Mouse (Mus musculus): ENCODE data around the gene Il31ra.
"Not testable (repeated sequence)": the region's sequence is repeated elsewhere in the genome, so short reads cannot be mapped to it uniquely, and the experiment has no call there.

Il31ra gene

GRCm38 (mm10) chr13:112594260-112594659, at the start of gene Il31ra:
Il31ra (minus strand) TSS chr13:112594360.
- not testable (repeated sequence) for DNase-seq (ENCODE audit: low spot score)

DNA sequence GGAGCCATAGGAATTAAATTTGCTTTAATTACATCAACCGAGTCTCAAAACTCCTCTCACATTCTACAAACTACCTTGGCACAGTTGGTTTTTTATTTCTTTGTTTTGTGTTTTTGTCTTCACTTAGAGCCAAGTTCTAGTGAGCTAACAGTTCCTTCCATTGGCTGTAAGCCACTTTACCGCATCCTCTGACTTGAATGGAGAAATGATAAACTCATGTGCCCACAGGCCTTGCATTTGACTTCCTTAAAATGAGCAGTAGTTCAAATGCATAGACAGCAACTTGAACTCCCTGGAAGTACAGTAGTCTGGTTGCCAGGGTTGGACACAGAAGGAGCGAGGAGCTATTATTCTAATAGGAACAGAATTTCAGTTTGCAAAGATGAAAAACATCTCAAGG, 48.7 kb upstream of the Il31ra start:
- no peak for DNase-seq (ENCODE audit: low spot score)

GRCm38 (mm10) chr13:112639111-112639510, 45.0 kb upstream of the Il31ra start:
- DNase-seq (ENCODE audit: low spot score), result no peak

DNA sequence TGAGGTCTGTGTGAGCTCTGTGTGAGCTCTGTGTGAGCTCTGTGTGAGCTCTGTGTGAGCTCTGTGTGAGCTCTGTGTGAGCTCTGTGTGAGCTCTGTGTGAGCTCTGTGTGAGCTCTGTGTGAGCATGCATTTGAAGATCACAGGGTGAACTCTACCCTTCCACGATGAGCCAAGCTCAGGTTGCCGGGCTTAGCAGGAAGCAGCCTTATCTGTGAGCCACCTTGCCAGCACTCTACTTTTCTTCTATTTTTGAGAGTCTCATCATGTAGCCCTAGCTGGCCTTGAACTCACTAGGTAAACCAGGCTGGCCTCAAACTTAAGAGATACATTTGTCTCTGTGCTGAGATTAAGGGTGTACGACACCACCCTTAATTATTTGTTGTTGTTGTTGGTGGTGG, 42.3 kb upstream of the Il31ra start:
- no peak for DNase-seq (ENCODE audit: low spot score)

DNA sequence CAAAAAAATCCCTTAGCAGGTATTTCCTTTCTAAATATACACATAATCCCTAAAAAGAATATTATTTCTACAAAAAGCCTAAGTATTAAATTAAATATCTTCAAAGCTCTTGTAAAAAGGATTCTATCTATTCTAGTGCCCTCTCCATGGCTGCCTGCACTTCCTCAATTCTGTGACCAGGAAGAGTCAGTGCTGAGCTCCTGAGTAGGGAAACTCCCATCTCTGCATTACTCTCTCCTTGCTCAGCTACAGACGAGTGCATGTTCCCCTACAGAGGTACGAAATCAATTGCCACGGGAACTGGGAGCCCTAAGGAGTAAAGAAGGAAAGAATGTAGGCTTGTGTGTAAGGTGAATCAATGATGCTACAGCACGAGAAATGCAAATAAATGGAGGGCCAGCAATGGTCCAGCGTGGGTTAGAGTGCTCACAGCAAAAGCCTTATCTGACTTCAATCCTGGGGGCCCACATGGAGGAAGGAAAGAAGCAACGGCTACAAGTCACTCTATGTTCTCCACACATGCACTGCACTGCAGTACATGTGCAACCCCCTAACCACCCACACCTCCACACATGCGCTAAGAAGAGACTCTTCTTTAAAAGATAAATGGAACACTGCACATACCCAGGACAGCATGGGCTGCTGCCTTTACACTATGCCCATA, 41.1 kb upstream of the Il31ra start:
- no peak for DNase-seq (ENCODE audit: low spot score)

DNA sequence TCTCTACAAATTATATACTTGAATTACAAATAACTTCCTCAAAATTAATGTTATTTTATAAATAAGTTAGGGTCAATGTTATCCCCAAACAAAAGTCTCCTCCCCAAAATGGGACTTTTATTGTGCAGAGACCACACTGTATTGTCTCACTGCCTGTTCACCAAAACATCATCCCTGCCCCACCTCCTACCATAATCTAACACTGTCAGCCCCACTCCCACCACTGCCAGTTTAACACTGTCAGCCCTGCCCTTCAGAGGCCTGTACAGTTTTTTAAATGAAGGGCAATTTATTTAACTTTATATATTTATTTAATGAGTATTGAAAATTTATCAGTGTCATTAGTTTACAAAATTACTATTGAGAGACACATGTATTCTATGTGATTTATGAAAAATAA, 31.4 kb upstream of the Il31ra start:
- no peak for DNase-seq (ENCODE audit: low spot score)

- no peak for DNase-seq (ENCODE audit: low spot score)
Observed at GRCm38 (mm10) chr13:112624622-112625021, 30.5 kb upstream of the Il31ra start.

- DNase-seq (ENCODE audit: low spot score), result no peak
Observed at GRCm38 (mm10) chr13:112623656-112624055, 29.5 kb upstream of the Il31ra start.

GRCm38 (mm10) chr13:112621592-112621991, 27.4 kb upstream of the Il31ra start:
- peak; percentile 4 for DNase-seq (ENCODE audit: low spot score)

GRCm38 (mm10) chr13:112608606-112609005, 14.4 kb upstream of the Il31ra start:
- DNase-seq (ENCODE audit: low spot score), result no peak

DNA sequence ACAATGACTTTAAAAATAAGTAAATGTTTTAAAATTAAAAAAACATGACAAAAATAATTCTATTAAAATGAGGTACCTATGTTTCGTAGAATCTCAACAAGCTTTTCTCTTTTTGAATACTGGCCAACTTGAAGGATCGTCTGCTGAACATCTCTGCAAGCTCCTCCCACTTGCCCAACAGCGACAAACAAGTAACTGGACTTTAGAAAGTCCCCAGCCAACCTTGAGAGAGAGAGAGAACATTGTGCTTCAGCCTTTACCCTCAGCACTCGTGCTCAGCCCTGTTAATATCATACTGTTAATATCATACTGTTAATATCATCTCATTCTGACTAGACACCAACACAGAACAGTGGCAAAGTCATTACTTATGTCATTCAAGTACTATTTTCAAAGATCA, 10.3 kb upstream of the Il31ra start:
- DNase-seq (ENCODE audit: low spot score), result no peak

GRCm38 (mm10) chr13:112603839-112604238, 9.7 kb upstream of the Il31ra start:
- DNase-seq (ENCODE audit: low spot score), result no peak

DNA sequence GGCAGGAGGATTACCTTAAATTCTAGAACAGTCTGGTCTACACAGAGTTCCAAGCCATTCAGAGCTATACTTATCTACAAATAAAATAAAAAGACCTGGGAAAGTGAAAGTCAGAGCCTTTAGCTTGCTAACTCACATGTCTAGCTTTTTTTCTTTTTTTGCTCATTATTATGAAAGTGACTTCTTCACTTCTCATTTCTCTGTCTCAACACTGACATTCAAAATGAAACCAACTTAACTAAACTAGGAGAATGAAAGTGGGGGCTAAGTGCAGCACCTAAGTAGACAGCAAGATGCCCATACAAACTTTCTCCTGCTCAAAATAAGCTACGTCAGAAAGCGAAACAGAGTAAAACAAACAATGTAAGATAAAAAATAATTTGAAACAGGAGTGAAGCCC, 8.4 kb upstream of the Il31ra start:
- DNase-seq (ENCODE audit: low spot score), result no peak

DNA sequence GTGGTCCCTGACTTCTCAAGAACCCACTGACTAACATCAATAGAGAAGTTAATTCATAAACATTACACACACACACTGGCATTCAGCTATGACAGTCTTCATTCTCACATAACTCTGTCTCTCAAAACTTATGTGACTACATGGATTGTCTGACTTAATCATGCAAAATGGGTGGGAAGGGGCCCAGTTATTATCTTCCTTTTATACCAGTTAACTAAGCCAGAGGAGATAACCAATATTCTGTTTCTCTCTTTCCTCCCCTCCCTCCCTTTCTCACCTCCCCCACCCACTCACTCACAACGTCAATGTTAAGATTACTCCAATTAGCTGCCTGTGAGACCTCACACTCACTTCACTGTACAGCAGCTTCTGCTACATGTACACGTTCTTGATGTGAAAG, 3.9 kb downstream of the Il31ra start:
- DNase-seq (ENCODE audit: low spot score), result no peak

DNA sequence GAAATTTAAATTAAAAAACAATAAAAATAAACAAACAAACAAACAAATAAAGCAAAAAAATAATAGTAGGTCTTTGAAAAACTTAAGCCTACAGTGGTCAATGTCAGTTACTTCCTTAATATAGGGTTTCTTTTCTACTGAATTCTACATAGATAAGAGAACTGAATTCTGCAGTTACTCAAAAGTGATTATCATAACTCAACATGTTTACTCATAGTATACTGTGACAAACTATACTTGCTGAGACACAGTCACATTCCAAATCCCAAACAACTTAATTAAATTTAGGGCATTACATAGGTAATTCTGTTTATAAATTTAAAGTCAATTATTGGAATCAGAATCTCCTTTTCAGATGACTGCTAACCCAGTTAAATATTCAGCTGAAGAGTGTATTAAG, 4.5 kb downstream of the Il31ra start:
- no peak for DNase-seq (ENCODE audit: low spot score)

DNA sequence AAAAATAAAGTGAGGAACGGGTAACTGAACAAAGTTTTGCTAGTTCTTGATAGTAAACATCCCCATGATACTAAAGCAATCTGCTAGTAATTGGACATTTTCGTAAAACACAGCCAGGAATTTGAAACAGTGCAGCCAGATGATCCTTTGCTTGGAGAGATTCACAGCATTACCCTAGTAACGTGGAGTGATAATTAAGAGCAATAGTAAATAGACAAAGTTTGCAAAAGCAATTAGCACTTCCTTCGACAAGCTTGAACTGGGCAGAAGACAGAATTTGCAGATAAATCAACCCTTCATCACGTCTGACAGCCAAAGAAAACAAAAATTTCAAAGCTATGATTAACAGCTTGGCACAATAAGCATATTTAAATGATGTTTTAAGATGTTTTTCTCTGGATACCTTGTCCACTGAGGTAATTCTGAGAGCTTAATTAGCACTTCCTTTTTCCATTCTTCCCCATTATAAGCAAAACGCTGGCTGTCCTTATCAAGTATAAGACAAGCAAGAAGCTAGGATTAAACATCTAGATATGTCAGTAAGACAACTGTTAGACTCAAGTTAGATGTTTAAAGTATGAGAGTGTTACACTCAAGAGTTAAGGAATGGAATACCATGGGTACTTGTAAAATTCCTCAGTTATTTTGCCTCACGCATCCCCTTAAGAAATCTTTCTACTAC, 9.5 kb downstream of the Il31ra start:
- DNase-seq (ENCODE audit: low spot score), result no peak

GRCm38 (mm10) chr13:112582291-112582690, 11.9 kb downstream of the Il31ra start:
- no peak for DNase-seq (ENCODE audit: low spot score)

GRCm38 (mm10) chr13:112581796-112582195, 12.4 kb downstream of the Il31ra start:
- no peak for DNase-seq (ENCODE audit: low spot score)

DNA sequence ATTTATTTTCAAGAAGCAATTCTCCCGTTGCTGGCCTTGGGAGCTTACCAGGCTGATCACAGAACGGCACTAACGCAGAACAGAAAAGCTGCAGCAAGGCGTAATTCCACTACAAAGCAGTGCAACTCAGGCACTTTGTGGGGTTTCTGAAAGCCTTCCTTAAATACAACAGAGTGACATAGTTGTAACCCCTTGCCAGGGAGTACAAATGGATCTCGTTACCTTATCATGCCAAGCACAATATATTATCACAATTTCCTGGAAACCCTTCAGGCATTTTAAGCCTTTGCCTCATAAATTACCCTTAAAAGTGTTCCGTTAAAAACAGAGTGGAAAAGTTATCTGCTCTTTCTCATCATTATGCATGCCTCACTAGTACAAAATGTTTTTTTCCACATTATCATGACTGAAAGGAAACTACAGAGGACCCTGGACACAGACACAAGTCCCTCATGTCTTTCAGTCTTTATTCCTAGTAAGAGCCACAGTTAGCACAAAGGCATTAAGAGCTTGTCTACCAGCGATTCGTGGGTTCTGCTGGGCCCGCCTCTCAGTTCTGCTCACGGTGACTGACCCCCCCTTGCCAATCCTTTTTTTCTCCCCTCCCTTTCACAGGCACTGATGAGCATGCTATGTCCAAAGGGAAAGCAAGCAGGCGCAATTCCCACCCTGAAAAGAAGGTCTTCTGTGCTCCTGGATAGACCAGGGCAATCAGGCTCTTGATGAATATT, 13.4 kb downstream of the Il31ra start:
- no peak for DNase-seq (ENCODE audit: low spot score)

- DNase-seq (ENCODE audit: low spot score), result peak; percentile 99
Observed at GRCm38 (mm10) chr13:112578041-112578440, 16.1 kb downstream of the Il31ra start.

GRCm38 (mm10) chr13:112573800-112574199, 20.4 kb downstream of the Il31ra start:
- DNase-seq (ENCODE audit: low spot score), result no peak

- no peak for DNase-seq (ENCODE audit: low spot score)
Observed at GRCm38 (mm10) chr13:112570768-112571167, 23.4 kb downstream of the Il31ra start.

GRCm38 (mm10) chr13:112569606-112570005, 24.6 kb downstream of the Il31ra start:
- DNase-seq (ENCODE audit: low spot score), result no peak

All from lung, postnatal 25 days (tissue).